Mouse (Mus musculus) frontal cortex, postnatal 25 days (tissue): ENCODE results near the gene Rtn4.
A peak's percentile ranks its signal among the peaks of the same experiment; 100 is the strongest.
"Not testable (repeated sequence)": the region's sequence is repeated elsewhere in the genome, so short reads cannot be mapped to it uniquely, and the experiment has no call there.

Experiments used
- DNase-seq, 2 experiments: peaks; one replicate each; pipeline ENCODE4 v3.0.0; 2022; ENCODE audit warnings: low spot score in 2 of 2

Rtn4 gene

GRCm38 (mm10) chr11:29714114-29714513 lies 21.4 kb downstream of the Rtn4 start:
- no peak for DNase-seq

- DNase-seq = no peak
These were observed 22.0 kb downstream of the Rtn4 start for GRCm38 (mm10) chr11:29714789-29715188.

GRCm38 (mm10) chr11:29715499-29715898 lies 22.8 kb downstream of the Rtn4 start:
- DNase-seq = no peak

GRCm38 (mm10) chr11:29718541-29718940 lies 25.8 kb downstream of the Rtn4 start:
- peak in 1 of 2 experiments; percentile 29 for DNase-seq

- DNase-seq = no peak
These were observed 26.9 kb downstream of the Rtn4 start for GRCm38 (mm10) chr11:29719597-29719996.

GRCm38 (mm10) chr11:29724213-29724612 lies 31.5 kb downstream of the Rtn4 start:
- DNase-seq = no peak

- no peak for DNase-seq
These were observed 32.4 kb downstream of the Rtn4 start for GRCm38 (mm10) chr11:29725167-29725566.

- no peak for DNase-seq
These were observed 32.9 kb downstream of the Rtn4 start for GRCm38 (mm10) chr11:29725610-29726009.

GRCm38 (mm10) chr11:29727901-29728300 lies 35.2 kb downstream of the Rtn4 start:
- DNase-seq = no peak

GRCm38 (mm10) chr11:29739752-29740151 lies 47.0 kb downstream of the Rtn4 start:
- DNase-seq = no peak

- no peak for DNase-seq
These were observed 52.1 kb downstream of the Rtn4 start for GRCm38 (mm10) chr11:29744760-29745430.

- no peak for DNase-seq
These were observed 52.8 kb downstream of the Rtn4 start for GRCm38 (mm10) chr11:29745513-29745912.

GRCm38 (mm10) chr11:29746203-29746602 lies 53.5 kb downstream of the Rtn4 start:
- DNase-seq = no peak

GRCm38 (mm10) chr11:29747365-29747764 lies 54.6 kb downstream of the Rtn4 start:
- no peak for DNase-seq

- no peak for DNase-seq
These were observed 55.1 kb downstream of the Rtn4 start for GRCm38 (mm10) chr11:29747881-29748280.

GRCm38 (mm10) chr11:29748750-29749467 lies 56.2 kb downstream of the Rtn4 start:
- no peak for DNase-seq

- DNase-seq = no peak
These were observed 56.7 kb downstream of the Rtn4 start for GRCm38 (mm10) chr11:29749468-29749829.

GRCm38 (mm10) chr11:29751013-29751412 lies 58.3 kb downstream of the Rtn4 start:
- no peak for DNase-seq

- no peak for DNase-seq
These were observed 59.2 kb downstream of the Rtn4 start for GRCm38 (mm10) chr11:29751648-29752611.

- DNase-seq = not testable (repeated sequence)
These were observed 63.3 kb downstream of the Rtn4 start for GRCm38 (mm10) chr11:29756007-29756406.

- no peak for DNase-seq
These were observed 65.9 kb downstream of the Rtn4 start for GRCm38 (mm10) chr11:29758617-29759016.

GRCm38 (mm10) chr11:29761387-29761786 lies 68.6 kb downstream of the Rtn4 start:
- no peak for DNase-seq
